Mouse (Mus musculus): ENCODE data around the gene Mstn.

The Mstn gene

DNA sequence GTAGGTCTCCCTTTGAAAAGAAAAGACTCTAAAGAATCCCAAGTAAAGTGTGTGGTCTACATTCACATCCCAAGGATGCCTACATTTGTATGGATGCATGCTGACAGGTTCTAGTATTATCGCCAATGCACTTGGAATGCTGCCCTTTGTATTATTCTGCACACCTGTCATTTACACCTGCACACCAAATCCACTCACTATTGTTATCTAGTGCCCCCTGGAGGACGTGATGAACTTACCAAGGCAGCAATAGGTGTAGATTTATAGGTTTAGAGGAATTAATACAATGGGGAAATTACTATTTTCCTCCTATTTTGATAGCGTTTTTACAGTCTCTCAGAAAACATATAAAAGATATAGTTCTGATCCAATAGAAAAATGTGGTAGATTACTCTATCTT is 31.7 kb downstream of the Mstn start:
- no peak for DNase-seq (ENCODE audit: low spot score in 2 of 2)

DNA sequence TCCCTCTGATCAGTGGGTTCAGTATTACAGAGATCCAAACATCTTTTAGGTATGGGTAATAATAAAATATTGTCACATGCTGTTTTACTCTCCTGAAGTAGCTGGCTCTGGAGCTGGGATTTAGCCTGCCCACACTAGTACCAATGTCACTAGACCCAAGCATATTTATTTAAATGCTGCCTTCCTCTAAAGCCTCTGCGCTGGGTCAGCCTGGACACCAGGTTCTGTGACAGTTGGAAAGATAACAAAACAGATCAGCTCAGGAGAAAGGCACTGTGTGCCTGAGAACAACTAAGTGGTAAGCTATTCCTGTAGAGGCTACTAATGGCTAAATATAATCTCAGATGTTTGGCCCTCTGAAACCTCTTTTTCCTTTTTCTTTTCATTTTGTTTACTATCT is 49.1 kb downstream of the Mstn start:
- DNase-seq (ENCODE audit: low spot score in 2 of 2) = no peak
